Mouse (Mus musculus): ENCODE measurements around the gene Wfdc15a. TPM values are rescaled to one million over a fixed set of nuclear protein-coding genes. Genes with fewer than 3 reads are reported as not detected.

The Wfdc15a gene
- total RNA-seq (2014; fragmentation: Nextera tagmentation) (not detected in 2 replicates), total RNA-seq (2017) (0.82 TPM in 1 of 2 replicates, not detected in the other), polyA plus RNA-seq (2012) (not detected in 2 replicates)

DNA sequence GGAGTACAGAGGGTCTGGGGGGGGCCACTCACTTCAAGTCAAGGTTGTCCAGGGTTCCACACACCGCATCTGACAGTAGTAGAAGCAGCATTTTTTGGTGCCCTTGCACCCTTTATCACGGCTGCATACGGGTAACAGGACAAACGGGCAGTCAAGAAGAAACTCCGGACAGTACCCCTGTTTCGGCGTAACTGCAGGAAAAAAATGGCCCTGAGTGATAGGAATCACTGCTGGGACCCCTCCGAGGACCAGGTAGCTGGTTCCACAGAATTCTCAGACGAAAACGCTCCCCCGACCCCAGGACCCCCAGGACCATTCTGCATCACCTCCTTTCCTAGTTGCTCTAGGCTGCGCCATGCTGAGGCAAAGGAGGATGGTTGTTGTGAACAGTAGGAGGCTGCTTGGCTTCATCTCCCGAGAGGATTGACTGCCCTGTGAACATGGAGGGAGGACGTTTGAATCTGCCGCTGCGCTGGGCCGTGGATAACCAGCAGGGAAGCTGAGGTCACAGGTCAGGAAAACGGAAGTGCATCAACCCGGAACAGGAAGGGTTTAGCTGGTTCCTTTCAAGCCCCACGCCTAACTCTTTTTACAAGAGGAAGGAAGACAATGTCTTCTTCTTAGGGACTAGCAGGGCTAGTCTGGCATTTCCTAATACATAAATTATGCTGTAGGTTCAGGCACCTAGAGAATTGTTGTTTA lies at the start of gene Wfdc15a:
TSS of gene Wfdc15a (minus strand) at position 505 of the 702 bp plus-strand sequence.
- DNase-seq (ENCODE audit: low spot score) (no peak), ATAC-seq (ENCODE audit: extremely low read depth, insufficient number of reproducible peaks, low FRiP score, poor library complexity, severe bottlenecking) (no peak)
- peaks cover 3% of the 10 kb centered on the region; the same call in 1 of the 2 replicates for H3K27me3 ChIP-seq (ENCODE audit: insufficient read depth, low read length)

DNA sequence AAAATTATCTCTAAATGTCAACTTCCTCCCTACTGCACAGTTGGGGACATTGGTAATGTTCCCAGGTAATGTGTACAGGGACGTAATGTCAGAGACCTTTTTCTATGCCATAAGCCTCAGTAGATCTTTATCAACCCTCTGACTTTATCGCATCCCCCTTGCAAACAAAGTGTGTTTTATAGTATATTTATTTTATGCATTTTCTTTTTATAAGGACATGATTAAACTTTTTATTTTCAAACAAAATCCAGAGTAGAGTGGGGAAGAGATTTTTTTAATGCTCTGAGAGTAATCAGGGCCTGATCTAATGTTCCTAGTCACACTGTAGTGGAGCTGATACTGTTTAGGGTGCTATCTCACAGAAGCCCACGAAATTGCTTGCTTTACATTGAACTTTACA lies 38.4 kb upstream of the Wfdc15a start, which contains the start of gene Svs2:
TSS of gene Svs2 (minus strand) at position 101 of the 400 bp plus-strand sequence.
- H3K4me1 ChIP-seq (ENCODE audit: insufficient read depth, low read depth, low read length) = no peaks in the 10 kb centered on the region
- TF ChIP-seq TAL1 (conservative IDR thresholded peaks at IDR 0.05; ENCODE audit: low read depth, low read length) (no peak), CTCF (IDR thresholded peaks at IDR 0.05; ENCODE audit: low read depth, low read length) (no peak), GATA2 (IDR thresholded peaks at IDR 0.05; ENCODE audit: borderline replicate concordance, low read depth, low read length) (no peak), POLR2AphosphoS5 (IDR thresholded peaks at IDR 0.05; ENCODE audit: insufficient replicate concordance, low read depth, low read length) (no peak), GATA1 (IDR thresholded peaks at IDR 0.05; ENCODE audit: borderline replicate concordance, low read length) (no peak)
- H3K4me3 ChIP-seq (ENCODE audit: low read depth, low read length) = no peak within 1 kb of the TSS

More for the DNA sequence above, at the start of gene Wfdc15a:
- no peaks in the 10 kb centered on the region for H3K9me3 ChIP-seq (replicated peaks)
- no peaks in the 10 kb centered on the region for H3K36me3 ChIP-seq (replicated peaks)
- H3K4me1 ChIP-seq (ENCODE audit: insufficient read depth, low read depth, low read length) = peaks cover 4% of the 10 kb centered on the region
- H3K4me3 ChIP-seq (ENCODE audit: low read depth, low read length) = no peak within 1 kb of the TSS
- TF ChIP-seq POLR2AphosphoS5 (IDR thresholded peaks at IDR 0.05; ENCODE audit: insufficient replicate concordance, low read depth, low read length) = no peak
- no peak for TF ChIP-seq TAL1 (conservative IDR thresholded peaks at IDR 0.05; ENCODE audit: low read depth, low read length)
- TF ChIP-seq GATA1 (IDR thresholded peaks at IDR 0.05; ENCODE audit: borderline replicate concordance, low read length) = no peak
- no peak for TF ChIP-seq CTCF (IDR thresholded peaks at IDR 0.05; ENCODE audit: low read depth, low read length)
- no peak for TF ChIP-seq GATA2 (IDR thresholded peaks at IDR 0.05; ENCODE audit: borderline replicate concordance, low read depth, low read length)

DNA sequence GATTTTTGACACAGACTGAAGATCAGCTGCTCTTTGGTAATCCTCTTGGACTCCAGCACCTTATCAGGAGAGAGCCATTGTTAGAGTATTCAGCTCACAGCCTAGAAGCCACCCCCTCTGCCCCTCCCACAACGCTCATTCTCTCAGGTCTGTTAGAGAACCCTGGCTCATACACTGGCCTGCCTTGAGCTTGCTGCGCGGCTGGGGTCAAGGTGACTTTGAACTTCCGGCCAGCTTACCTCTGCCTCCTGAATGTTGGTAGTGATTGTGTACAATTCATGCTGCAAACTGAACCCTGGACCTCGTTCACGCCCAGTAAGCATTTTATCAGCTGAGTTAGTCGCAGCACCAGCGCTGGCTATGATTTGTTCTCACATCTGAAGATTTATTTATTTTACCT lies 32.7 kb upstream of the Wfdc15a start:
- no peaks in the 10 kb centered on the region for H3K9me3 ChIP-seq (replicated peaks)
- no peak for TF ChIP-seq TAL1 (conservative IDR thresholded peaks at IDR 0.05; ENCODE audit: low read depth, low read length)
- no peak for TF ChIP-seq POLR2AphosphoS5 (IDR thresholded peaks at IDR 0.05; ENCODE audit: insufficient replicate concordance, low read depth, low read length)
- TF ChIP-seq GATA2 (IDR thresholded peaks at IDR 0.05; ENCODE audit: borderline replicate concordance, low read depth, low read length) = no peak
- no peak for TF ChIP-seq GATA1 (IDR thresholded peaks at IDR 0.05; ENCODE audit: borderline replicate concordance, low read length)
- no peak for TF ChIP-seq CTCF (IDR thresholded peaks at IDR 0.05; ENCODE audit: low read depth, low read length)
- no peak for ATAC-seq (ENCODE audit: extremely low read depth, insufficient number of reproducible peaks, low FRiP score, poor library complexity, severe bottlenecking)
- H3K4me1 ChIP-seq (ENCODE audit: insufficient read depth, low read depth, low read length) = no peaks in the 10 kb centered on the region
- DNase-seq (ENCODE audit: low spot score) = no peak
- no peak overlapping the region for H3K4me3 ChIP-seq (ENCODE audit: low read depth, low read length)
- H3K27me3 ChIP-seq (ENCODE audit: insufficient read depth, low read length) = no peaks in the 10 kb centered on the region
- no peaks in the 10 kb centered on the region for H3K36me3 ChIP-seq (replicated peaks)

More for the DNA sequence above, 38.4 kb upstream of the Wfdc15a start, which contains the start of gene Svs2:
- Histone ChIP-seq H3K27me3 (ENCODE audit: insufficient read depth, low read length) (no peaks in the 10 kb centered on the region), H3K36me3 (replicated peaks) (no peaks in the 10 kb centered on the region), H3K9me3 (replicated peaks) (no peaks in the 10 kb centered on the region)
- DNase-seq (ENCODE audit: low spot score) = no peak
- ATAC-seq (ENCODE audit: extremely low read depth, insufficient number of reproducible peaks, low FRiP score, poor library complexity, severe bottlenecking) = no peak

DNA sequence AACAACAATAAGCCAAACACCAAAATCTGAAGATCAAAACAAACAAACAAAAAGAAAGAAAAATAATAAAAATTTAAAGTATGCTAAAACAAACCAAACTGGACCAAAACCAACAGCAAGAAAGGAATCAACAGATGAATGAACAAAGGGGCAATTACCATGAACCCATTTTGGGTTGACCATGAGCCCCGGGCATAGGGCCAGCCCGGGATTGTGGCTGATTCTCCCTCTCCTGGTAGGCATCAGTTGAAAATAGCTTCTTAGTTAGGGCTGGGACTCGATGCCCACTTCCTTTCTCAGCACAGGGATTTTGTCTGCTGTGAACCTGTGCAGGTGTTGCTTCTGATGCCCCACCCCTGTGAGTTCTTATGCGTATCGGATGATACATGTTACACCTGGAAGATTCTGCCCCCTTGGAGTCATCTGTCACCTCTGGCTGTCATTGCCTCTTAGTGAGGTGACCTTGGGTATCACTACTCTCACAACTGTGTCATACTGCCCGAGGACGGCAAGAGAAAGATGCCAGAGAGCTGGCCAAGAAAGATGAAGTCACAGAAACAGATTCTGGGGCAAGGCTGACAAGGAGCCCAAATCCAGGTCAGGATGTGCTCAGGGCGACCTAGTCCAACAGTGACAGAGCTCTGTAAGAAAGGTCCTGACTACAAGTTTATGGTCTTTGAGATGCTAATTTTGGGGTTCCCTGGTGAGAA lies 28.6 kb upstream of the Wfdc15a start:
- DNase-seq (ENCODE audit: low spot score) (no peak), ATAC-seq (ENCODE audit: extremely low read depth, insufficient number of reproducible peaks, low FRiP score, poor library complexity, severe bottlenecking) (no peak)
- no peak for TF ChIP-seq GATA1 (IDR thresholded peaks at IDR 0.05; ENCODE audit: borderline replicate concordance, low read length)
- TF ChIP-seq CTCF (IDR thresholded peaks at IDR 0.05; ENCODE audit: low read depth, low read length) = no peak
- no peak for TF ChIP-seq TAL1 (conservative IDR thresholded peaks at IDR 0.05; ENCODE audit: low read depth, low read length)
- TF ChIP-seq GATA2 (IDR thresholded peaks at IDR 0.05; ENCODE audit: borderline replicate concordance, low read depth, low read length) = no peak
- TF ChIP-seq POLR2AphosphoS5 (IDR thresholded peaks at IDR 0.05; ENCODE audit: insufficient replicate concordance, low read depth, low read length) = no peak

DNA sequence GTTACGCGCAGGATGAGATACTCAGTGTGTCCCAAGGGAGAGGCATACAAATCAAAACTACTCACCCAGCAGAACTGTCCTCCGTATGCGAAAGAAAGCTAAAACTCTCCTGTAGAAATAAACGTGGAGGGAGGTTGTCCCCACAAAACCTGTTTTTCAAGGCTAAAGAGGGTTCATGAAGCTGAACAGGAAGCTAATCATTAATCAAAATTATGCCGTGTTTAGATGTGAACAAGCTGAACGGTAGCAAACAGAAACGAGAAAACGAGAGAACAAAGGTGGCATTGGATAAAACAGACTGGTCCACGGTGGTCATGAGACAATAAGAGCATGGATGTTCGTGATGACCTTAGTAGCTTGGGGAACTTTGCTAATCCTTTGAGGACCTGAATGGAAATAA lies 21.6 kb upstream of the Wfdc15a start, which contains the start of gene Wfdc15b:
TSS of gene Wfdc15b (minus strand) at position 139 of the 400 bp plus-strand sequence.
- H3K9me3 ChIP-seq (replicated peaks) = no peaks in the 10 kb centered on the region
- ATAC-seq (ENCODE audit: extremely low read depth, insufficient number of reproducible peaks, low FRiP score, poor library complexity, severe bottlenecking) (no peak), DNase-seq (ENCODE audit: low spot score) (no peak)
- no peaks in the 10 kb centered on the region for H3K27me3 ChIP-seq (ENCODE audit: insufficient read depth, low read length)
- no peaks in the 10 kb centered on the region for H3K4me1 ChIP-seq (ENCODE audit: insufficient read depth, low read depth, low read length)
- H3K4me3 ChIP-seq (ENCODE audit: low read depth, low read length) = no peak within 1 kb of the TSS
- H3K36me3 ChIP-seq (replicated peaks) = no peaks in the 10 kb centered on the region
- no peak for TF ChIP-seq TAL1 (conservative IDR thresholded peaks at IDR 0.05; ENCODE audit: low read depth, low read length)
- no peak for TF ChIP-seq GATA2 (IDR thresholded peaks at IDR 0.05; ENCODE audit: borderline replicate concordance, low read depth, low read length)
- no peak for TF ChIP-seq POLR2AphosphoS5 (IDR thresholded peaks at IDR 0.05; ENCODE audit: insufficient replicate concordance, low read depth, low read length)
- TF ChIP-seq CTCF (IDR thresholded peaks at IDR 0.05; ENCODE audit: low read depth, low read length) = no peak
- TF ChIP-seq GATA1 (IDR thresholded peaks at IDR 0.05; ENCODE audit: borderline replicate concordance, low read length) = no peak

More for the DNA sequence above, 28.6 kb upstream of the Wfdc15a start:
- Histone ChIP-seq H3K4me1 (ENCODE audit: insufficient read depth, low read depth, low read length) (no peaks in the 10 kb centered on the region), H3K9me3 (replicated peaks) (no peaks in the 10 kb centered on the region), H3K4me3 (ENCODE audit: low read depth, low read length) (no peak overlapping the region), H3K36me3 (replicated peaks) (no peaks in the 10 kb centered on the region), H3K27me3 (ENCODE audit: insufficient read depth, low read length) (no peaks in the 10 kb centered on the region)

DNA sequence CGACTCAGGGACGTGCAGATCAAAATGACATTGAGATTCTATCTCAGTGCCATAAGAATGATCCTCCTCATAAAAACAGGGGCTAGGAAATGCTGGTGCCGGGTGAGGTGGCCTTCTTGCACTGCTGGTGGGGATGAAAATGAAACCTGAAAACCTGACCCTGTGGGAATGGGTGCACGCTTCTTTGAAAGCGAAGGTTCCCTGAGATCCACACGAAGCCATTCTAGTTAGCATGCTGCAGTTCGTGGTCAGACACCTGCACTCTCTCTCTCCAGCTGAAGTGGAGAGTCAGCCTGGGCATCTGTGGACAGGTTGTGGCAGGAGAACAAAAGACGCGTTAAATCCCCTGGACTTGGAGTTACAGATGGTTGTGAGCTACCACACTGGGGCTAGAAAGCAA lies 19.4 kb upstream of the Wfdc15a start:
- Histone ChIP-seq H3K27me3 (ENCODE audit: insufficient read depth, low read length) (0 out of 2 replicates have a peak, but pooled peaks cover 3% of the 10 kb centered on the region), H3K4me3 (ENCODE audit: low read depth, low read length) (no peak overlapping the region), H3K9me3 (replicated peaks) (no peaks in the 10 kb centered on the region), H3K36me3 (replicated peaks) (no peaks in the 10 kb centered on the region), H3K4me1 (ENCODE audit: insufficient read depth, low read depth, low read length) (no peaks in the 10 kb centered on the region)
- ATAC-seq (ENCODE audit: extremely low read depth, insufficient number of reproducible peaks, low FRiP score, poor library complexity, severe bottlenecking) (no peak), DNase-seq (ENCODE audit: low spot score) (no peak)
- no peak for TF ChIP-seq CTCF (IDR thresholded peaks at IDR 0.05; ENCODE audit: low read depth, low read length)
- TF ChIP-seq TAL1 (conservative IDR thresholded peaks at IDR 0.05; ENCODE audit: low read depth, low read length) = no peak
- TF ChIP-seq POLR2AphosphoS5 (IDR thresholded peaks at IDR 0.05; ENCODE audit: insufficient replicate concordance, low read depth, low read length) = no peak
- no peak for TF ChIP-seq GATA2 (IDR thresholded peaks at IDR 0.05; ENCODE audit: borderline replicate concordance, low read depth, low read length)
- TF ChIP-seq GATA1 (IDR thresholded peaks at IDR 0.05; ENCODE audit: borderline replicate concordance, low read length) = no peak

Measured in G1E (cell line).